ENCODE assay signal across 21 mouse cellular contexts in the genomic region with DNA sequence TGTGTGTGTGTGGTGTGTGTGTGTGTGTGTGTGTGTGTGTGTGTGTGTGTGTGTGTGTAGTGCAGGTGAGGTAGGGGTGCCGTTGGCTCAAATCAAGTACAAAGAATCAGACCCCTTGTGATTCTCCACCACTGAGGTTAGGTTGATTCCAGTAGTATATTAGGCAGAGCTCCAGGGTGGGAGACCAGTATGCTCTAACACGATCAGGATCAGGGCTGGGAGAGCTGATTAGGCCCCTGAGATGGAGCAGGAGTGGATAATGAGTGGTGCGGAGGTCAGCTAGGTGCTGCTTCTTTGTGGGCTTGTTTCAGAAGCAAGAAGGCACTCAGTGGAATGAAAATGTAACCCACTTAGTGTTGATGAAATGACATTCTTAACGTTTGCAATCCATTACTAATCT. TPM values are rescaled to one million over a fixed set of nuclear protein-coding genes. Genes with fewer than 3 reads are reported as not detected.
A peak's percentile ranks its signal among the peaks of the same experiment; 100 is the strongest.
DNase-seq lines count a peak whose midpoint lies in the region; ATAC-seq lines count a peak whose summit lies in the region.
"Had no signal": no experiment of that assay in that cellular context is flagged by ENCODE, and none has a peak within 500 bp of the region (broad histone marks: within the 10 kb centered on the region; RNA-seq: fewer than 3 reads in every experiment).

No protein-coding gene starts in this region.

- H3K9ac ChIP-seq in forebrain, embryonic 15.5 days (replicated peaks) = no peak overlapping the region
- no peak overlapping the region for H3K9ac ChIP-seq in forebrain, embryonic 11.5 days (ENCODE audit: low read length)
- H3K9ac ChIP-seq in hindbrain, embryonic 16.5 days (ENCODE audit: low read depth, low read length) = no peak overlapping the region
- H3K9ac ChIP-seq in hindbrain, embryonic 11.5 days (ENCODE audit: low read depth, low read length) = no peak overlapping the region
- H3K9ac ChIP-seq: embryonic facial prominence, embryonic 15.5 days; heart, embryonic 12.5 days had no signal

- H3K9me3 ChIP-seq in forebrain, embryonic 15.5 days = no peaks in the 10 kb centered on the region
- no peaks in the 10 kb centered on the region for H3K9me3 ChIP-seq in forebrain, embryonic 11.5 days (ENCODE audit: control insufficient read depth, low read length)
- H3K9me3 ChIP-seq in hindbrain, embryonic 16.5 days (ENCODE audit: control insufficient read depth, low read length) = no peaks in the 10 kb centered on the region
- H3K9me3 ChIP-seq in hindbrain, embryonic 11.5 days (ENCODE audit: control insufficient read depth, low read length) = no peaks in the 10 kb centered on the region
- H3K9me3 ChIP-seq: embryonic facial prominence, embryonic 15.5 days; heart, embryonic 12.5 days; hindbrain, embryonic 10.5 days had no signal

- no peak for DNase-seq in forebrain, embryonic 11.5 days (ENCODE audit: low spot score)
- no peak for DNase-seq in hindbrain, embryonic 11.5 days (ENCODE audit: low spot score)
- DNase-seq in retina, postnatal 1 day = peak; percentile 39
- no peak for DNase-seq in retina, embryonic 14.5 days (ENCODE audit: low spot score)
- DNase-seq in adrenal gland, adult (ENCODE audit: inconsistent age in 2 of 2, low spot score in 1 of 2) = no peak
- DNase-seq: adrenal gland, adult 8-10 months; cerebellum, adult 11 months; cerebellum, adult 8-10 months; cerebellum, postnatal 14 days; embryo, embryonic 11 days; gastrocnemius, adult 2 months; gastrocnemius, postnatal 25 days had no signal

- H3K27me3 ChIP-seq in forebrain, embryonic 15.5 days = no peaks in the 10 kb centered on the region
- H3K27me3 ChIP-seq in forebrain, embryonic 11.5 days (ENCODE audit: control insufficient read depth, insufficient read depth, low read length) = no peaks in the 10 kb centered on the region
- H3K27me3 ChIP-seq in hindbrain, embryonic 16.5 days (replicated peaks; ENCODE audit: control insufficient read depth, insufficient read depth, low read length) = no peaks in the 10 kb centered on the region
- H3K27me3 ChIP-seq in hindbrain, embryonic 11.5 days (ENCODE audit: control insufficient read depth, insufficient read depth, low read length) = no peaks in the 10 kb centered on the region
- H3K27me3 ChIP-seq: CH12.LX; embryonic facial prominence, embryonic 15.5 days; heart, embryonic 12.5 days had no signal

- H3K4me2 ChIP-seq in forebrain, embryonic 15.5 days (replicated peaks) = no peak overlapping the region
- H3K4me2 ChIP-seq in forebrain, embryonic 11.5 days (ENCODE audit: low read depth, low read length, severe bottlenecking) = no peak overlapping the region
- no peak overlapping the region for H3K4me2 ChIP-seq in hindbrain, embryonic 16.5 days (ENCODE audit: low read length)
- H3K4me2 ChIP-seq in hindbrain, embryonic 11.5 days (replicated peaks; ENCODE audit: low read depth, low read length) = no peak overlapping the region
- H3K4me2 ChIP-seq: embryonic facial prominence, embryonic 15.5 days; heart, embryonic 12.5 days had no signal

- H3K27ac ChIP-seq in forebrain, embryonic 15.5 days (replicated peaks) = peak overlapping the region; percentile 57
- no peak overlapping the region for H3K27ac ChIP-seq in forebrain, embryonic 11.5 days (ENCODE audit: low read depth, low read length)
- no peak overlapping the region; the same call in 1 of the 2 replicates for H3K27ac ChIP-seq in hindbrain, embryonic 16.5 days (ENCODE audit: low read depth, low read length)
- H3K27ac ChIP-seq in hindbrain, embryonic 11.5 days (ENCODE audit: low read depth, low read length) = no peak overlapping the region
- H3K27ac ChIP-seq: embryonic facial prominence, embryonic 15.5 days; gastrocnemius, adult 2 months; hindbrain, embryonic 10.5 days had no signal

- ATAC-seq in forebrain, embryonic 15.5 days (replicated peaks) = no peak
- no peak for ATAC-seq in forebrain, embryonic 11.5 days (replicated peaks; ENCODE audit: low FRiP score)
- ATAC-seq in hindbrain, embryonic 16.5 days = 0 out of 2 replicates have a peak, but pooled peaks have one; percentile 54
- ATAC-seq in hindbrain, embryonic 11.5 days (ENCODE audit: low FRiP score) = no peak
- ATAC-seq: inflammation-experienced regulatory T-cells, adult 6 months; intestine, postnatal 0 days had no signal

- H3K4me1 ChIP-seq in forebrain, embryonic 15.5 days = peaks cover 18% of the 10 kb centered on the region
- peaks cover 5% of the 10 kb centered on the region; the same call in 1 of the 2 replicates for H3K4me1 ChIP-seq in forebrain, embryonic 11.5 days (replicated peaks; ENCODE audit: control insufficient read depth, insufficient read depth, low read length)
- no peaks in the 10 kb centered on the region; the same call in 1 of the 2 replicates for H3K4me1 ChIP-seq in hindbrain, embryonic 16.5 days (ENCODE audit: control insufficient read depth, insufficient read depth, low read depth, low read length)
- no peaks in the 10 kb centered on the region for H3K4me1 ChIP-seq in hindbrain, embryonic 11.5 days (replicated peaks; ENCODE audit: control insufficient read depth, insufficient read depth, low read length)
- H3K4me1 ChIP-seq: embryonic facial prominence, embryonic 15.5 days; heart, embryonic 12.5 days had no signal

- H3K4me3 ChIP-seq in forebrain, embryonic 15.5 days = no peak overlapping the region
- H3K4me3 ChIP-seq in forebrain, embryonic 11.5 days (ENCODE audit: low read depth, low read length) = no peak overlapping the region
- no peak overlapping the region for H3K4me3 ChIP-seq in hindbrain, embryonic 16.5 days (ENCODE audit: low read length)
- no peak overlapping the region for H3K4me3 ChIP-seq in hindbrain, embryonic 11.5 days (ENCODE audit: low read depth, low read length)
- H3K4me3 ChIP-seq: embryonic facial prominence, embryonic 15.5 days; erythroblast, embryonic 14.5 days; gastrocnemius, adult 2 months; heart, embryonic 12.5 days; hindbrain, embryonic 10.5 days had no signal

- H3K36me3 ChIP-seq in forebrain, embryonic 15.5 days = peaks cover 9% of the 10 kb centered on the region; the same call in 1 of the 2 replicates
- no peaks in the 10 kb centered on the region for H3K36me3 ChIP-seq in forebrain, embryonic 11.5 days (ENCODE audit: control insufficient read depth, insufficient read depth, low read length)
- 0 out of 2 replicates have a peak, but pooled peaks cover 3% of the 10 kb centered on the region for H3K36me3 ChIP-seq in hindbrain, embryonic 16.5 days (ENCODE audit: control insufficient read depth, insufficient read depth, low read length)
- H3K36me3 ChIP-seq in hindbrain, embryonic 11.5 days (ENCODE audit: control insufficient read depth, insufficient read depth, low read length) = no peaks in the 10 kb centered on the region
- H3K36me3 ChIP-seq: embryonic facial prominence, embryonic 15.5 days; heart, embryonic 12.5 days; hindbrain, embryonic 10.5 days had no signal

- WGBS in forebrain, embryonic 15.5 days = 66% methylated on average over 4 of the region's 4 CpGs
- WGBS in forebrain, embryonic 11.5 days = 75% methylated on average over 4 of the region's 4 CpGs
- 62% methylated on average over 4 of the region's 4 CpGs for WGBS in hindbrain, embryonic 16.5 days
- 75% methylated on average over 4 of the region's 4 CpGs for WGBS in hindbrain, embryonic 11.5 days

RNA-seq across cellular contexts. Expression of gene Astn1, which starts 28.6 kb away (rescaled TPM):
- 34.5 and 35.2 TPM in 2 replicates for polyA plus RNA-seq in forebrain, embryonic 15.5 days (2015; fragmentation: Nextera tagmentation; extraction: Ambion mirVana)
- polyA plus RNA-seq in forebrain, embryonic 11.5 days (2014; fragmentation: Nextera tagmentation; extraction: Ambion mirVana) = 19.2 and 19.5 TPM in 2 replicates
- 38.2 and 43.0 TPM in 2 replicates for polyA plus RNA-seq in hindbrain, embryonic 16.5 days (2015; fragmentation: Nextera tagmentation; extraction: Ambion mirVana)
- polyA plus RNA-seq in hindbrain, embryonic 11.5 days (2014; fragmentation: Nextera tagmentation; extraction: Ambion mirVana) = 15.2 and 20.6 TPM in 2 replicates
- polyA plus RNA-seq: inflammation-experienced regulatory T-cells, adult 6 months had no signal

RNA-seq across cellular contexts. Expression of gene Brinp2, which starts 34.6 kb away (rescaled TPM):
- polyA plus RNA-seq in forebrain, embryonic 15.5 days (2015; fragmentation: Nextera tagmentation; extraction: Ambion mirVana) = 42.0 and 43.9 TPM in 2 replicates
- polyA plus RNA-seq in forebrain, embryonic 11.5 days (2014; fragmentation: Nextera tagmentation; extraction: Ambion mirVana) = 6.2 and 7.1 TPM in 2 replicates
- 32.7 and 33.4 TPM in 2 replicates for polyA plus RNA-seq in hindbrain, embryonic 16.5 days (2015; fragmentation: Nextera tagmentation; extraction: Ambion mirVana)
- polyA plus RNA-seq in hindbrain, embryonic 11.5 days (2014; fragmentation: Nextera tagmentation; extraction: Ambion mirVana) = 2.7 and 3.0 TPM in 2 replicates
- polyA plus RNA-seq: erythroblast, embryonic 14.5 days; inflammation-experienced regulatory T-cells, adult 6 months had no signal
